In the genomic region with DNA sequence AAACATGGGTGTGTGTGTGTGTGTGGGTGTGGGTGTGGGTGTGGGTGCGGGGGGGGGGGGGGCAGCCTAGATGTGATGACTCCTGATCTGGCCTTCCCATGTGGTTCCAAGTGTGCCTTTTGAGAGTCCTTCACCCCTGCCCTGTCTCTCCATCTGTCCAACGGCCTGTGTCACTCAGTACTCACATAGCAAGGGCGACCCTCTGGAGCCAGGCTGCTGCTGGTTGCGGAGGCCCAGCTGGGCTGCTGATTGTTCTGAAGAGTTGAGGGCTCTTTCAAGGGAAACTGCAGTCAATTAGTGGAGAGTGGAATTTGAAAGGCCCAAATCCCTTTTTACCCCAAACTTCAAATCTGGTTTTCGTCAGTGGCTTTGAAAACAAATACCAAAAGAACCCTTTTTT, we compare ENCODE assay signal across 13 mouse cellular contexts.
A peak's percentile ranks its signal among the peaks of the same experiment; 100 is the strongest.
DNase-seq lines count a peak whose midpoint lies in the region; ATAC-seq lines count a peak whose summit lies in the region.
"Had no signal": no experiment of that assay in that cellular context is flagged by ENCODE, and none has a peak within 500 bp of the region (broad histone marks: within the 10 kb centered on the region; RNA-seq: fewer than 3 reads in every experiment).

No protein-coding gene starts in this region.

- H3K27ac ChIP-seq in hindbrain, embryonic 10.5 days = peak overlapping the region; percentile 13; the same call in 1 of the 2 replicates
- H3K27ac ChIP-seq in hindbrain, embryonic 11.5 days (ENCODE audit: low read depth, low read length) = no peak overlapping the region
- peak overlapping the region; percentile 61 for H3K27ac ChIP-seq in limb, embryonic 10.5 days
- H3K27ac ChIP-seq: midbrain, embryonic 12.5 days had no signal

- no peak for ATAC-seq in hindbrain, embryonic 11.5 days (ENCODE audit: low FRiP score)
- ATAC-seq: activated CD4-positive, CD25-positive, alpha-beta regulatory T cell, adult 4 months; CD4-positive, CD25-positive, alpha-beta regulatory T cell, adult 4 months had no signal

- H3K36me3 ChIP-seq in hindbrain, embryonic 10.5 days = no peaks in the 10 kb centered on the region
- no peaks in the 10 kb centered on the region for H3K36me3 ChIP-seq in hindbrain, embryonic 11.5 days (ENCODE audit: control insufficient read depth, insufficient read depth, low read length)
- H3K36me3 ChIP-seq in limb, embryonic 10.5 days = no peaks in the 10 kb centered on the region
- H3K36me3 ChIP-seq: midbrain, embryonic 12.5 days had no signal

- DNase-seq in hindbrain, embryonic 10.5 days (ENCODE audit: low spot score) = peak; percentile 34
- no peak for DNase-seq in hindbrain, embryonic 11.5 days (ENCODE audit: low spot score)
- peak; percentile 38 for DNase-seq in testis, postnatal 10 days (ENCODE audit: low spot score)
- DNase-seq in testis, postnatal 14 days (ENCODE audit: low spot score) = no peak
- DNase-seq in adrenal gland, postnatal 36 days = peak; percentile 42 to 50
- peak; percentile 53 for DNase-seq in limb, embryonic 10.5 days (ENCODE audit: low spot score)
- no peak for DNase-seq in layer of hippocampus, postnatal 14 days (ENCODE audit: low spot score in 2 of 2)
- DNase-seq: cerebellum, adult 9-11 months; lung, postnatal 14 days; thymus, postnatal 25 days had no signal

- H3K4me1 ChIP-seq in hindbrain, embryonic 10.5 days (replicated peaks) = peaks cover 30% of the 10 kb centered on the region
- no peaks in the 10 kb centered on the region for H3K4me1 ChIP-seq in hindbrain, embryonic 11.5 days (replicated peaks; ENCODE audit: control insufficient read depth, insufficient read depth, low read length)
- peaks cover 83% of the 10 kb centered on the region for H3K4me1 ChIP-seq in limb, embryonic 10.5 days

- H3K4me2 ChIP-seq in hindbrain, embryonic 11.5 days (replicated peaks; ENCODE audit: low read depth, low read length) = no peak overlapping the region
- H3K4me2 ChIP-seq: midbrain, embryonic 12.5 days had no signal

- no peak overlapping the region for H3K4me3 ChIP-seq in hindbrain, embryonic 10.5 days
- H3K4me3 ChIP-seq in hindbrain, embryonic 11.5 days (ENCODE audit: low read depth, low read length) = no peak overlapping the region
- H3K4me3 ChIP-seq in limb, embryonic 10.5 days = no peak overlapping the region
- H3K4me3 ChIP-seq: midbrain, embryonic 12.5 days had no signal

- no peaks in the 10 kb centered on the region for H3K27me3 ChIP-seq in hindbrain, embryonic 10.5 days (ENCODE audit: insufficient read depth, poor library complexity, severe bottlenecking)
- H3K27me3 ChIP-seq in hindbrain, embryonic 11.5 days (ENCODE audit: control insufficient read depth, insufficient read depth, low read length) = no peaks in the 10 kb centered on the region
- H3K27me3 ChIP-seq in limb, embryonic 10.5 days (ENCODE audit: low read depth, poor library complexity, severe bottlenecking) = 0 out of 2 replicates have a peak, but pooled peaks cover 13% of the 10 kb centered on the region
- H3K27me3 ChIP-seq: midbrain, embryonic 12.5 days had no signal

- H3K9me3 ChIP-seq in hindbrain, embryonic 10.5 days = no peaks in the 10 kb centered on the region
- H3K9me3 ChIP-seq in hindbrain, embryonic 11.5 days (ENCODE audit: control insufficient read depth, low read length) = no peaks in the 10 kb centered on the region
- H3K9me3 ChIP-seq in limb, embryonic 10.5 days (replicated peaks) = no peaks in the 10 kb centered on the region
- H3K9me3 ChIP-seq: midbrain, embryonic 12.5 days had no signal

- WGBS in hindbrain, embryonic 10.5 days = 39% methylated on average over 4 of the region's 5 CpGs
- WGBS in hindbrain, embryonic 11.5 days = 46% methylated on average over 5 of the region's 5 CpGs
- 41% methylated on average over 5 of the region's 5 CpGs for WGBS in limb, embryonic 10.5 days

- H3K9ac ChIP-seq in hindbrain, embryonic 11.5 days (ENCODE audit: low read depth, low read length) = no peak overlapping the region
- H3K9ac ChIP-seq: midbrain, embryonic 12.5 days had no signal

Comparison
In these comparisons a context has a peak if more than half of its experiments do, and no peak if none do; other contexts are left out.
1. DNase-seq: peak in hindbrain, embryonic 10.5 days (single experiment), testis, postnatal 10 days (single experiment), adrenal gland, postnatal 36 days (2 of 2) and limb, embryonic 10.5 days (single experiment); none in hindbrain, embryonic 11.5 days (single experiment), testis, postnatal 14 days (single experiment) and layer of hippocampus, postnatal 14 days (0 of 2).